Mouse (Mus musculus): ENCODE measurements around the gene Gm9964. TPM values are rescaled to one million over a fixed set of nuclear protein-coding genes. Genes with fewer than 3 reads are reported as not detected.
"Not testable (repeated sequence)": the region's sequence is repeated elsewhere in the genome, so short reads cannot be mapped to it uniquely, and the experiment has no call there.

The Gm9964 gene
- polyA plus RNA-seq, 1 experiment from 2014 or later: not detected

- Histone ChIP-seq H3K4me3 (no peak overlapping the region), H3K27ac (no peak overlapping the region), H3K9ac (no peak overlapping the region), H3K4me1 (peaks cover 11% of the 10 kb centered on the region; the same call in 1 of the 2 replicates), H3K4me2 (no peak overlapping the region), H3K9me3 (replicated peaks) (no peaks in the 10 kb centered on the region), H3K27me3 (no peaks in the 10 kb centered on the region), H3K36me3 (ENCODE audit: poor library complexity, severe bottlenecking) (no peaks in the 10 kb centered on the region)
- ATAC-seq: no peak
- WGBS: 88% methylated on average over 7 of the region's 7 CpGs
Measured at GRCm38 (mm10) chr11:79319807-79320206, 23.1 kb upstream of the Gm9964 start.

- 48% methylated on average over 8 of the region's 8 CpGs for WGBS
- Histone ChIP-seq H3K4me3 (no peak overlapping the region), H3K4me1 (peaks cover 11% of the 10 kb centered on the region; the same call in 1 of the 2 replicates), H3K27me3 (no peaks in the 10 kb centered on the region), H3K27ac (no peak overlapping the region; the same call in 1 of the 2 replicates), H3K9ac (no peak overlapping the region), H3K36me3 (ENCODE audit: poor library complexity, severe bottlenecking) (no peaks in the 10 kb centered on the region), H3K9me3 (replicated peaks) (no peaks in the 10 kb centered on the region), H3K4me2 (no peak overlapping the region)
- ATAC-seq: no peak
Measured at GRCm38 (mm10) chr11:79316807-79317345, 20.2 kb upstream of the Gm9964 start.

- 93% methylated on average over 5 of the region's 5 CpGs for WGBS
- no peaks in the 10 kb centered on the region for H3K36me3 ChIP-seq (ENCODE audit: poor library complexity, severe bottlenecking)
- H3K27ac ChIP-seq: no peak overlapping the region; the same call in 1 of the 2 replicates
- H3K4me2 ChIP-seq: no peak overlapping the region
- H3K4me3 ChIP-seq: no peak overlapping the region
- H3K27me3 ChIP-seq: no peaks in the 10 kb centered on the region
- H3K9me3 ChIP-seq (replicated peaks): no peaks in the 10 kb centered on the region
- no peak for ATAC-seq
- H3K4me1 ChIP-seq: peaks cover 15% of the 10 kb centered on the region
- no peak overlapping the region for H3K9ac ChIP-seq
Measured at GRCm38 (mm10) chr11:79310467-79310866, 13.8 kb upstream of the Gm9964 start.

- no peak for ATAC-seq
- WGBS: 31% methylated on average over 9 of the region's 9 CpGs
- Histone ChIP-seq H3K4me1 (peaks cover 15% of the 10 kb centered on the region), H3K36me3 (ENCODE audit: poor library complexity, severe bottlenecking) (no peaks in the 10 kb centered on the region), H3K4me2 (no peak overlapping the region), H3K27me3 (no peaks in the 10 kb centered on the region), H3K9me3 (replicated peaks) (no peaks in the 10 kb centered on the region), H3K9ac (no peak overlapping the region), H3K27ac (no peak overlapping the region), H3K4me3 (no peak overlapping the region)
Measured at GRCm38 (mm10) chr11:79307560-79308200, 11.0 kb upstream of the Gm9964 start.

- ATAC-seq: no peak
- Histone ChIP-seq H3K27ac (0 out of 2 replicates have a peak overlapping the region, but pooled peaks have one; percentile 57), H3K27me3 (no peaks in the 10 kb centered on the region), H3K9me3 (replicated peaks) (no peaks in the 10 kb centered on the region), H3K9ac (peak overlapping the region; percentile 16; the same call in 1 of the 2 replicates), H3K4me1 (peaks cover 15% of the 10 kb centered on the region), H3K4me2 (peak overlapping the region; percentile 34), H3K36me3 (ENCODE audit: poor library complexity, severe bottlenecking) (no peaks in the 10 kb centered on the region), H3K4me3 (no peak overlapping the region)
- 3% methylated on average over 10 of the region's 10 CpGs for WGBS
Measured at GRCm38 (mm10) chr11:79306996-79307395, 10.3 kb upstream of the Gm9964 start.

- H3K36me3 ChIP-seq (ENCODE audit: poor library complexity, severe bottlenecking): no peaks in the 10 kb centered on the region
- H3K4me1 ChIP-seq: peaks cover 15% of the 10 kb centered on the region
- H3K27ac ChIP-seq: peak overlapping the region; percentile 57
- H3K4me2 ChIP-seq: 0 out of 2 replicates have a peak overlapping the region, but pooled peaks have one; percentile 34
- no peak overlapping the region for H3K4me3 ChIP-seq
- H3K27me3 ChIP-seq: no peaks in the 10 kb centered on the region
- WGBS: 13% methylated on average over 7 of the region's 7 CpGs
- no peaks in the 10 kb centered on the region for H3K9me3 ChIP-seq (replicated peaks)
- ATAC-seq: no peak
- H3K9ac ChIP-seq: peak overlapping the region; percentile 16; the same call in 1 of the 2 replicates
Measured at GRCm38 (mm10) chr11:79306510-79306909, 9.8 kb upstream of the Gm9964 start.

GRCm38 (mm10) chr11:79305697-79306340 is 9.1 kb upstream of the Gm9964 start:
- 91% methylated on average over 9 of the region's 9 CpGs for WGBS
- Histone ChIP-seq H3K27me3 (no peaks in the 10 kb centered on the region), H3K9me3 (replicated peaks) (no peaks in the 10 kb centered on the region), H3K4me2 (no peak overlapping the region), H3K4me3 (no peak overlapping the region), H3K4me1 (peaks cover 15% of the 10 kb centered on the region), H3K27ac (no peak overlapping the region), H3K36me3 (ENCODE audit: poor library complexity, severe bottlenecking) (no peaks in the 10 kb centered on the region), H3K9ac (no peak overlapping the region)
- ATAC-seq: no peak

GRCm38 (mm10) chr11:79304245-79304644 is 7.5 kb upstream of the Gm9964 start:
- WGBS: 91% methylated on average over 4 of the region's 4 CpGs
- peaks cover 15% of the 10 kb centered on the region for H3K4me1 ChIP-seq

GRCm38 (mm10) chr11:79303109-79303508 is 6.4 kb upstream of the Gm9964 start:
- no peak for ATAC-seq
- 81% methylated on average over 6 of the region's 6 CpGs for WGBS
- H3K27me3 ChIP-seq: no peaks in the 10 kb centered on the region

More at GRCm38 (mm10) chr11:79304245-79304644, 7.5 kb upstream of the Gm9964 start:
- H3K4me3 ChIP-seq; H3K4me2 ChIP-seq; H3K9ac ChIP-seq; ATAC-seq; H3K27me3 ChIP-seq; H3K9me3 ChIP-seq (replicated peaks); H3K36me3 ChIP-seq (ENCODE audit: poor library complexity, severe bottlenecking); H3K27ac ChIP-seq: not testable (repeated sequence)

GRCm38 (mm10) chr11:79299719-79300431 is 3.2 kb upstream of the Gm9964 start:
- no peak overlapping the region for H3K4me3 ChIP-seq
- H3K9ac ChIP-seq: no peak overlapping the region
- no peak overlapping the region for H3K4me2 ChIP-seq
- no peak for ATAC-seq
- no peak overlapping the region for H3K27ac ChIP-seq
- no peaks in the 10 kb centered on the region for H3K27me3 ChIP-seq
- no peaks in the 10 kb centered on the region for H3K4me1 ChIP-seq
- no peaks in the 10 kb centered on the region for H3K9me3 ChIP-seq (replicated peaks)
- WGBS: 87% methylated on average over 9 of the region's 9 CpGs
- no peaks in the 10 kb centered on the region for H3K36me3 ChIP-seq (ENCODE audit: poor library complexity, severe bottlenecking)

More at GRCm38 (mm10) chr11:79303109-79303508, 6.4 kb upstream of the Gm9964 start:
- Histone ChIP-seq H3K27ac (no peak overlapping the region), H3K9ac (no peak overlapping the region), H3K4me3 (no peak overlapping the region), H3K4me1 (peaks cover 15% of the 10 kb centered on the region), H3K4me2 (no peak overlapping the region), H3K9me3 (replicated peaks) (no peaks in the 10 kb centered on the region), H3K36me3 (ENCODE audit: poor library complexity, severe bottlenecking) (no peaks in the 10 kb centered on the region)

GRCm38 (mm10) chr11:79296167-79296566 is 539 bp downstream of the Gm9964 start:
- H3K4me3 ChIP-seq: no peak overlapping the region
- WGBS: 38% methylated on average over 1 of the region's 1 CpGs
- ATAC-seq: no peak
- no peaks in the 10 kb centered on the region for H3K27me3 ChIP-seq
- no peaks in the 10 kb centered on the region for H3K36me3 ChIP-seq (ENCODE audit: poor library complexity, severe bottlenecking)
- H3K9me3 ChIP-seq (replicated peaks): no peaks in the 10 kb centered on the region
- H3K4me1 ChIP-seq: no peaks in the 10 kb centered on the region
- H3K4me2 ChIP-seq: no peak overlapping the region
- H3K27ac ChIP-seq: no peak overlapping the region
- no peak overlapping the region for H3K9ac ChIP-seq

- H3K4me2 ChIP-seq: no peak overlapping the region
- H3K4me3 ChIP-seq: no peak overlapping the region
- no peak overlapping the region for H3K9ac ChIP-seq
- H3K4me1 ChIP-seq: no peaks in the 10 kb centered on the region
- no peaks in the 10 kb centered on the region for H3K27me3 ChIP-seq
- H3K27ac ChIP-seq: no peak overlapping the region
- WGBS: 38% methylated on average over 1 of the region's 1 CpGs
- H3K9me3 ChIP-seq (replicated peaks): no peaks in the 10 kb centered on the region
- no peak for ATAC-seq
- H3K36me3 ChIP-seq (ENCODE audit: poor library complexity, severe bottlenecking): no peaks in the 10 kb centered on the region
Measured at GRCm38 (mm10) chr11:79293971-79294370, 2.7 kb downstream of the Gm9964 start.

All from forebrain, embryonic 13.5 days (tissue).